Mouse (Mus musculus): Measurements from ENCODE around the gene Fbxo24. TPM values are rescaled to one million over a fixed set of nuclear protein-coding genes. Genes with fewer than 3 reads are reported as not detected.
A peak's percentile ranks its signal among the peaks of the same experiment; 100 is the strongest.

The Fbxo24 gene
- polyA plus RNA-seq, 1 experiment from 2014 or later: 0.20 TPM

GRCm38 (mm10) chr5:137668971-137669370 is 40.2 kb upstream of the Fbxo24 start:
- Histone ChIP-seq H3K4me2 (ENCODE audit: low read length) (peak overlapping the region; percentile 28; the same call in 1 of the 2 replicates), H3K4me1 (ENCODE audit: control insufficient read depth in 2 of 2, insufficient read depth in 2 of 2, low read length in 2 of 2) (peaks cover 22 to 24% of the 10 kb centered on the region in 2 experiments), H3K4me3 (ENCODE audit: control insufficient read depth in 1 of 2, insufficient read depth in 1 of 2, low read depth in 1 of 2, low read length in 2 of 2) (no peak overlapping the region), H3K27ac (replicated peaks in 1 of 2; ENCODE audit: control insufficient read depth in 1 of 2, insufficient read depth in 1 of 2, low read depth in 2 of 2, low read length in 2 of 2) (peak overlapping the region; percentile 21 to 54; a peak in 3 of 4 replicates), H3K36me3 (ENCODE audit: control insufficient read depth, insufficient read depth, low read length) (peaks cover 31% of the 10 kb centered on the region), H3K9ac (ENCODE audit: low read length) (no peak overlapping the region), H3K27me3 (ENCODE audit: control insufficient read depth, insufficient read depth, low read length) (no peaks in the 10 kb centered on the region), H3K9me3 (ENCODE audit: control insufficient read depth, low read length) (no peaks in the 10 kb centered on the region)
- WGBS: 40% methylated on average over 10 of the region's 10 CpGs
- no peak for ATAC-seq (ENCODE audit: insufficient number of reproducible peaks, insufficient read depth, low FRiP score, low read depth)

- H3K27me3 ChIP-seq (ENCODE audit: control insufficient read depth, insufficient read depth, low read length): no peaks in the 10 kb centered on the region
- peaks cover 69% of the 10 kb centered on the region for H3K36me3 ChIP-seq (ENCODE audit: control insufficient read depth, insufficient read depth, low read length)
- H3K27ac ChIP-seq (replicated peaks in 1 of 2; ENCODE audit: control insufficient read depth in 1 of 2, insufficient read depth in 1 of 2, low read depth in 2 of 2, low read length in 2 of 2): no peak overlapping the region
- H3K9me3 ChIP-seq (ENCODE audit: control insufficient read depth, low read length): no peaks in the 10 kb centered on the region
- 60% methylated on average over 9 of the region's 9 CpGs for WGBS
- no peak overlapping the region for H3K4me3 ChIP-seq (ENCODE audit: control insufficient read depth in 1 of 2, insufficient read depth in 1 of 2, low read depth in 1 of 2, low read length in 2 of 2)
- no peak overlapping the region for H3K4me2 ChIP-seq (ENCODE audit: low read length)
- ATAC-seq (ENCODE audit: insufficient number of reproducible peaks, insufficient read depth, low FRiP score, low read depth): no peak
- no peak overlapping the region for H3K9ac ChIP-seq (ENCODE audit: low read length)
- peaks cover 0 to 2% of the 10 kb centered on the region in 2 experiments; a peak in 1 of 4 replicates for H3K4me1 ChIP-seq (ENCODE audit: control insufficient read depth in 2 of 2, insufficient read depth in 2 of 2, low read length in 2 of 2)
Measured at GRCm38 (mm10) chr5:137663057-137663456, 34.3 kb upstream of the Fbxo24 start.

- WGBS: 79% methylated on average over 6 of the region's 6 CpGs
Measured at GRCm38 (mm10) chr5:137660064-137660688, 31.4 kb upstream of the Fbxo24 start.

GRCm38 (mm10) chr5:137656977-137657376 is 28.2 kb upstream of the Fbxo24 start:
- H3K9ac ChIP-seq (ENCODE audit: low read length): no peak overlapping the region; the same call in 1 of the 2 replicates
- 25% methylated on average over 6 of the region's 6 CpGs for WGBS
- peaks cover 3 to 4% of the 10 kb centered on the region in 2 experiments; a peak in 2 of 4 replicates for H3K4me1 ChIP-seq (ENCODE audit: control insufficient read depth in 2 of 2, insufficient read depth in 2 of 2, low read length in 2 of 2)
- H3K27me3 ChIP-seq (ENCODE audit: control insufficient read depth, insufficient read depth, low read length): no peaks in the 10 kb centered on the region
- H3K4me3 ChIP-seq (ENCODE audit: control insufficient read depth in 1 of 2, insufficient read depth in 1 of 2, low read depth in 1 of 2, low read length in 2 of 2): no peak overlapping the region
- H3K9me3 ChIP-seq (ENCODE audit: control insufficient read depth, low read length): no peaks in the 10 kb centered on the region
- 0 out of 4 replicates have a peak overlapping the region, but pooled peaks have one; percentile 8 to 17 for H3K27ac ChIP-seq (replicated peaks in 1 of 2; ENCODE audit: control insufficient read depth in 1 of 2, insufficient read depth in 1 of 2, low read depth in 2 of 2, low read length in 2 of 2)
- ATAC-seq (ENCODE audit: insufficient number of reproducible peaks, insufficient read depth, low FRiP score, low read depth): 0 out of 2 replicates have a peak, but pooled peaks have one; percentile 37
- peaks cover 52% of the 10 kb centered on the region for H3K36me3 ChIP-seq (ENCODE audit: control insufficient read depth, insufficient read depth, low read length)
- no peak overlapping the region for H3K4me2 ChIP-seq (ENCODE audit: low read length)

More at GRCm38 (mm10) chr5:137660064-137660688, 31.4 kb upstream of the Fbxo24 start:
- no peak overlapping the region for H3K4me3 ChIP-seq (ENCODE audit: control insufficient read depth in 1 of 2, insufficient read depth in 1 of 2, low read depth in 1 of 2, low read length in 2 of 2)
- H3K27ac ChIP-seq (replicated peaks in 1 of 2; ENCODE audit: control insufficient read depth in 1 of 2, insufficient read depth in 1 of 2, low read depth in 2 of 2, low read length in 2 of 2): no peak overlapping the region; a peak in 1 of 4 replicates
- no peak overlapping the region for H3K4me2 ChIP-seq (ENCODE audit: low read length)
- no peaks in the 10 kb centered on the region for H3K27me3 ChIP-seq (ENCODE audit: control insufficient read depth, insufficient read depth, low read length)
- H3K9me3 ChIP-seq (ENCODE audit: control insufficient read depth, low read length): no peaks in the 10 kb centered on the region
- H3K36me3 ChIP-seq (ENCODE audit: control insufficient read depth, insufficient read depth, low read length): peaks cover 55% of the 10 kb centered on the region
- H3K4me1 ChIP-seq (ENCODE audit: control insufficient read depth in 2 of 2, insufficient read depth in 2 of 2, low read length in 2 of 2): peaks cover 3 to 4% of the 10 kb centered on the region in 2 experiments; a peak in 2 of 4 replicates
- no peak overlapping the region for H3K9ac ChIP-seq (ENCODE audit: low read length)
- no peak for ATAC-seq (ENCODE audit: insufficient number of reproducible peaks, insufficient read depth, low FRiP score, low read depth)

- ATAC-seq (ENCODE audit: insufficient number of reproducible peaks, insufficient read depth, low FRiP score, low read depth): no peak
- H3K27me3 ChIP-seq (ENCODE audit: control insufficient read depth, insufficient read depth, low read length): no peaks in the 10 kb centered on the region
- H3K4me1 ChIP-seq (ENCODE audit: control insufficient read depth in 2 of 2, insufficient read depth in 2 of 2, low read length in 2 of 2): peaks cover 7 to 8% of the 10 kb centered on the region in 2 experiments
- H3K4me3 ChIP-seq (ENCODE audit: control insufficient read depth in 1 of 2, insufficient read depth in 1 of 2, low read depth in 1 of 2, low read length in 2 of 2): no peak overlapping the region
- no peak overlapping the region for H3K27ac ChIP-seq (replicated peaks in 1 of 2; ENCODE audit: control insufficient read depth in 1 of 2, insufficient read depth in 1 of 2, low read depth in 2 of 2, low read length in 2 of 2)
- no peaks in the 10 kb centered on the region for H3K9me3 ChIP-seq (ENCODE audit: control insufficient read depth, low read length)
- H3K9ac ChIP-seq (ENCODE audit: low read length): no peak overlapping the region
- H3K4me2 ChIP-seq (ENCODE audit: low read length): no peak overlapping the region
- peaks cover 36% of the 10 kb centered on the region for H3K36me3 ChIP-seq (ENCODE audit: control insufficient read depth, insufficient read depth, low read length)
- WGBS: 57% methylated on average over 7 of the region's 7 CpGs
Measured at GRCm38 (mm10) chr5:137654746-137655145, 25.9 kb upstream of the Fbxo24 start.

- H3K4me1 ChIP-seq (ENCODE audit: control insufficient read depth in 2 of 2, insufficient read depth in 2 of 2, low read length in 2 of 2): peaks cover 9 to 15% of the 10 kb centered on the region in 2 experiments
- 91% methylated on average over 10 of the region's 10 CpGs for WGBS
- no peak for ATAC-seq (ENCODE audit: insufficient number of reproducible peaks, insufficient read depth, low FRiP score, low read depth)
- no peak overlapping the region for H3K4me2 ChIP-seq (ENCODE audit: low read length)
- no peaks in the 10 kb centered on the region for H3K27me3 ChIP-seq (ENCODE audit: control insufficient read depth, insufficient read depth, low read length)
- H3K27ac ChIP-seq (replicated peaks in 1 of 2; ENCODE audit: control insufficient read depth in 1 of 2, insufficient read depth in 1 of 2, low read depth in 2 of 2, low read length in 2 of 2): no peak overlapping the region
- H3K4me3 ChIP-seq (ENCODE audit: control insufficient read depth in 1 of 2, insufficient read depth in 1 of 2, low read depth in 1 of 2, low read length in 2 of 2): no peak overlapping the region
- H3K36me3 ChIP-seq (ENCODE audit: control insufficient read depth, insufficient read depth, low read length): peaks cover 34% of the 10 kb centered on the region
- H3K9ac ChIP-seq (ENCODE audit: low read length): no peak overlapping the region
- H3K9me3 ChIP-seq (ENCODE audit: control insufficient read depth, low read length): no peaks in the 10 kb centered on the region
Measured at GRCm38 (mm10) chr5:137653366-137653765, 24.6 kb upstream of the Fbxo24 start.

GRCm38 (mm10) chr5:137652474-137652873 is 23.7 kb upstream of the Fbxo24 start:
- no peak for ATAC-seq (ENCODE audit: insufficient number of reproducible peaks, insufficient read depth, low FRiP score, low read depth)
- Histone ChIP-seq H3K9ac (ENCODE audit: low read length) (no peak overlapping the region), H3K4me1 (ENCODE audit: control insufficient read depth in 2 of 2, insufficient read depth in 2 of 2, low read length in 2 of 2) (peaks cover 9 to 22% of the 10 kb centered on the region in 2 experiments), H3K4me3 (ENCODE audit: control insufficient read depth in 1 of 2, insufficient read depth in 1 of 2, low read depth in 1 of 2, low read length in 2 of 2) (no peak overlapping the region), H3K4me2 (ENCODE audit: low read length) (no peak overlapping the region), H3K27me3 (ENCODE audit: control insufficient read depth, insufficient read depth, low read length) (no peaks in the 10 kb centered on the region), H3K36me3 (ENCODE audit: control insufficient read depth, insufficient read depth, low read length) (peaks cover 32% of the 10 kb centered on the region), H3K27ac (replicated peaks in 1 of 2; ENCODE audit: control insufficient read depth in 1 of 2, insufficient read depth in 1 of 2, low read depth in 2 of 2, low read length in 2 of 2) (no peak overlapping the region), H3K9me3 (ENCODE audit: control insufficient read depth, low read length) (no peaks in the 10 kb centered on the region)
- 18% methylated on average over 3 of the region's 3 CpGs for WGBS
